Mouse (Mus musculus) liver, embryonic 14.5 days (tissue): ENCODE data around the gene Baiap2l2.

Experiments
- CTCF ChIP-seq: IDR thresholded peaks from 2 replicates; pipeline ENCODE4 v1.5.1; 2016; ENCODE audit warnings: antibody characterized with exemption, low read depth, control low read depth
- EP300 ChIP-seq: IDR thresholded peaks from 2 replicates; pipeline ENCODE4 v1.6.1; 2016; ENCODE audit warnings: antibody characterized with exemption, low read depth

DNA sequence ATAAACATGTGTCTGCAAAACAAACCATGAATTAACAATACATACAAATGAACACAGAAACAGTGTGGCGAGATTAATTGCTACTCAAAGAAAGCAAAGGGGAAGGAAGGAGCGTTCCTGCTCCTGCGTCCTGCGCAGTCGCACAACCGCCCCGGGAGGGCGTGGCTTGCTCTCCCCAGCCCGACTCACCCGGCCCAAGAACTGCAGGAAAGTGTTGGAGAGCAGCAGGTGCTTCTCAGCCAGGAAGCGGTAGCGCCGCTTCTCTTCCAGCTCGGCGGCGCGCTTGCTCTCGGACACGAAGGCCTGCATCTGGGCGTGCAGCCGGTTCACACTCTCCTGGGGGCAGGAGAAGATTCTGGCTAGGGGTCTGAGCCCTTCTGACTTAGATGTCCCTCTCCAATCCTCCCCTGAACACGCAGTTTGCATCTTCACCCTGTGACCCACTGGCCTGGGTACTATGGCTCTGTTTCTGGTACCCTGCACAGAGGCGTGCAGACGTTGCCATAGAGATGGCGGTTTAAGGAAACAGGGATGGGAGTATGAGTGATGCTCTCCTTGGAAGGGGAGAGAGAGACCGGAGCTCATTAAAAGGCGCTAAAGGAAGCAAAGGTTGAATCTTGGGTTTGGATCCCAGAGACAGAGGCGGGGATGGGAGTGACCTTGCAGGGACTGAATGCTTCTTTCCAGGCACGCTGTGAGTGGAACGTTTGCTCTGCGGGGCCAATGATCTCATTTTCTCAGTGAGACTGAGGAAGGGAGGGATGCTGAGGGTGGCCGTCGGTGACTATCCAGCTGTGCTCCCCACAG, 14.8 kb downstream of the Baiap2l2 start:
- TF ChIP-seq CTCF (no peak), EP300 (no peak)
